Mouse (Mus musculus) neutrophil, adult 5-6 weeks (primary cell): ENCODE measurements around the gene Ccdc77. TPM values are rescaled to one million over a fixed set of nuclear protein-coding genes. Genes with fewer than 3 reads are reported as not detected.
A peak's percentile ranks its signal among the peaks of the same experiment; 100 is the strongest.

Source experiments
- ATAC-seq: fragments of 151-379, 151-347 bp; 2 replicates; pipeline ENCODE4 v1.8.0; 2017; ENCODE audit warnings: mild to moderate bottlenecking, moderate TSS enrichment; ENCODE audit not compliant: insufficient number of reproducible peaks, poor library complexity, low FRiP score, severe bottlenecking; ENCODE audit errors: extremely low read depth
- total RNA-seq: library from RNA; stranded (forward); fragments of 200-1000 nt; gene quantifications from 2 replicates; pipeline ENCODE4 v1.2.3, GENCODE M21; 2017

Ccdc77 gene
- total RNA-seq, result 24.7 and 26.3 TPM in 2 replicates

DNA sequence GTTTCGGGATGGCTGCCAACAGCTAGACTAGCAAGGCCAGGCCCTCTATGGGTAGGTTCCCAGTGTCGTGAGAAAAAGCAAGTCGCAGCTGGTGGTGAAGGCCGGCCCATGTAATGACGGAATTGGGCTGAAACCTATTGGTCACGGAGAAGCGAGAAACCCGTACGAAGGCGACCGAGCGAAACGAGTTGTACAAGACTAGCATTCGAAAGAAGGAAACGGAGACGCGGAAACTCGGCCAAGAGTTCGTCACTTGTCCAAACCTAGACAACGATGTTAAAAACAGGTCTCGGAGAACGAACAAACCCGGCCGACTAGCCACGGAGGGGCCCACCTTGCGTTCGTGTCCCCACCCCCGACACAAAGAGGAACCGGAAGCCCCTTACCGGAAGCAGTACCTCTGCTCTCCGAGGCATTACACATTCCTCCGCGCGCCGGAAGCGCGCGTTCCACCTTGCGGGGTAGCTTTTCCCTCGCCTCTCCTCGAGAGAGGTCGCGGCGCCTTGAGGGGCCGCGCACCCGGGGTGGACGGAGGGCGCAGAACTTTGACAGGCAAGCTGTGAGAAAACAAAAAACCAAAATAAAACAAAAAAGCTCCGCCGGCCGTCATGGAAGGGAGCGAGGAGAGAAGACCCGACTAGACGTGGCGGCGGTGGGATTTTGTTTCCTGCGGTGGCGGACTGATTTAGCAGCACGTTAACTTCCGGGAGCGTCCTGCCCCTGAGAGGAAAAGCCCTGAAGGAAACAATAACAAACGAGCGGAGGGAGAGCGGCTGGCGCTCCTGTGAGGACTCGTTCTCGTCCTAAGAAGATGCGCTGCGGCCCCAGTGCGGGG lies at the start of gene Ccdc77, which contains the start of gene Kdm5a:
Gene Ccdc77, minus strand, starts transcription at position 687 of the 835 bp plus-strand sequence.
Gene Kdm5a, plus strand, starts transcription at position 437 of the 835 bp plus-strand sequence.
- peak; percentile 91 for ATAC-seq

DNA sequence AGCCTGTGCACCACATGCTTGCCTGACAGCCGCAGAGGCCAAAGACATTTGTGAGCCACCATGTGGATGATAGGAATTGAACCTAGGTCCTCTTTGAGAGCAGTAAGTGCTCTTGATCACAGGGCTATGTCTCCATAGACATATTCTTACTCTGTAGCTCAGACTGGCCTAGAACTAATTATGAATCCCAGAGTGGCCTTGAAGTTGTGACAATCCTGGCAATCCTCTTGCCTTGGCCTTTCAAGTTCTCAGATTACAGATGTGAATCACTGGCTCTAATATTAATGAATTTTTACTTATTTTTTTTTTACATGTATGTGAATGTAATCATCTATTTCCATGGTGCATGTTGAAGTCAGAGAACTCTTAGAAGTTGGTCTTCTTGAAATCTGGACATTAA lies 39.8 kb upstream of the Ccdc77 start:
- no peak for ATAC-seq

DNA sequence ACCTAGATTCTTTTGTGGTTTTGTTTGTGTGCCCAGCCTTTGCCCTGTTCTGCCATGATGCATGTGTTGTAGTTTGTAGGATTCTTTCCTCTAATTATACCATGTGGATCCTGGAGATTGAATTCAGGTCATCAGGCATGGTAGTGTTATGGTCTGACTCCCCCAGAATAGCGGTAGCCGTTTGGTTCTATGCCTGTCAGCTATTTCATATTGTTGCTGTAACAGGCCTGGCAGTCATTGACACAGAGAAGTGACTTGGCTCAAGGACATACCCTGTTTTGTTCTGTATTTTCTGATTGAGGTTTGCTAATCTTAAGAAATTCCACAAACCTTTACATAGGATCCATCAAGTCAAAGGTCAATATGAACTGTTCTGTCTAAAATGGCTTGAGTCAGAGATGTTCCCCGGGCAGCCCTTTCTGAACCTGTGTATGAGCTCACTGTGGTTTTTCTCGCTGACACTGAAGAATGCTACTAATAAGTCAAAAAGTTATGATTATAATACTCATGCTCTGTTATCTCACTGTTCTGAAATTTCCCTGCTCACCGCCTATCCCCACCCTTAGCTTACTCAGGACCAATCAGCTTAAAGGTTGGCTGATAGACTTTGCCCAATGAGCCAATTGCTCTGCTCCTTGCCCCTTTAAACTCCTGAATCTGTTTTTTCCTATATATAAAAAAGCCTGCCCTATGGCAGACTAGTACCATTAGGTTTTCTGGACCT lies 31.6 kb upstream of the Ccdc77 start:
- ATAC-seq, result no peak

DNA sequence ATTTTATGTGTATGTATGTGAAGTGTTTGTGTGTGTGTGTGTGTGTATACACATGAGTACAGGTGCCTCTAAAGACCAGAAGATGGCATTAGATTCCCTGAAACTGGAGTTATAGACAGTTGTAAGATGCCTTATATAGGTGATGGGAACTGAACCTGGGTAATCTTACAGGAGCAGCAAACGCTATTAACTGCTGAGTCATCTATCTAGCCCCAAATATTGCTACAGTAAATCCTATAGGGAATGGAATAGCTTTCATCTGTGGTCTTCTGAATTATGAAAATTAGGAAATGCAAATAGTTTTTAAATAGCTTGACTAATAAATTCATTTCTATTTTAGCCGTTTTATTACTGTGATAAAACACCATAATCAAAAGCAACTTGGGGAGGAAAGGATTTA lies 28.6 kb upstream of the Ccdc77 start:
- no peak for ATAC-seq

DNA sequence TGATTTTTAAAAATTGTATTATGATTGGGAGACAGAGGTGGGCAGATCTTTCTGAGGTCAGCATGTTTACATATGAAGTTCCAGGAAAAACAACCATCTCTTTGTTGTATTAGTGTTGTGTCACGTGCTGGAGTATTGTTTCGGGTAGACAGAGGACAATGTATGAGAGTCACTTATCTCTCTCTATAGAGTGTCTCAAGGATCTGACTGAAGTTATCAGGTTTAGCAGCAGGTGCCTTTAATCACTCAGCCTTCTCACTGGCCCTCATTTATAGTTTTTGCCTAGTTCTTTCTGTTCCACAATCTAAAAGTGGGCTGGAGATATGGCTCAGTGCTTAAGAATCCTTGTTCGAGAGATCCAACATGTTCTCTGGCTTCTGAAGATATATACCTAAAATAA lies 25.9 kb upstream of the Ccdc77 start:
- ATAC-seq, result no peak

DNA sequence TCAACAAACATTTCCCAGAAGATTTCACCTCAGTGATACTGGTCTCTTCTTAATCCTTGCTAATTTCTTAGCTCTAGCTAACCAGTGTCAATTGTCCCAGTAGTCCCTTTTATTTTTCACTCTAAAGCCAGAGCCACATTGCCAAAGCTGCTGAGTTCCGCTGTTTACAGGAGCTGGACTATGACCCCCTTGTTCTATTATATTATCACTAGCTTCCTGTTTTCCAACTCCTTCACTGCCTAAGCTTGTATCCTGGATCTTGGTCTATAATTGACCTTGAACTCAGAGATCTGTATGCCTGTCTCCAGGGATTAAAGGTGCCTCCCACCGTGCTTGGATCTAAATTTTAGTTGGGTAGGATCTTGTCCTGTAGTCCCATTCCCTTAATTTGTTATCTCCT lies 12.6 kb upstream of the Ccdc77 start:
- ATAC-seq, result no peak

DNA sequence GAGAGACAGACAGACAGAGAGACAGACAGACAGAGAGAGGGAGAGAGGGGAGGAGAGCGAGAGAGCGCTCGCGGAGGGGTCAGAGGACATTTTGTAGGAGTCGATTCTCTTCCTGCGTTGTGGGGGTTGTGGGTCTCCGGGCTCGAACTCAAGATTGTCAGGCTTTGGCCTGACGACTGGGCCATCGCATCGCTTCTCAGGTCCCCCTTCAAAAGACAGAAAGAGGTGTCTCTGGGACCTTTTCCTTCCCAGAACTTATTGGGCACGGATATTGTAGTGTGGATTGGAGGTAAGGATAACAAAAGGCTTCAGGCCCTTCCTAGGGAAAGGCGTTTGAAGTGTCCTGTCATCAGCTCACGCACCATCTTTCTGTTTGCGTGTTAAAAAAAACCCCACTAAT lies 877 bp upstream of the Ccdc77 start:
- no peak for ATAC-seq

DNA sequence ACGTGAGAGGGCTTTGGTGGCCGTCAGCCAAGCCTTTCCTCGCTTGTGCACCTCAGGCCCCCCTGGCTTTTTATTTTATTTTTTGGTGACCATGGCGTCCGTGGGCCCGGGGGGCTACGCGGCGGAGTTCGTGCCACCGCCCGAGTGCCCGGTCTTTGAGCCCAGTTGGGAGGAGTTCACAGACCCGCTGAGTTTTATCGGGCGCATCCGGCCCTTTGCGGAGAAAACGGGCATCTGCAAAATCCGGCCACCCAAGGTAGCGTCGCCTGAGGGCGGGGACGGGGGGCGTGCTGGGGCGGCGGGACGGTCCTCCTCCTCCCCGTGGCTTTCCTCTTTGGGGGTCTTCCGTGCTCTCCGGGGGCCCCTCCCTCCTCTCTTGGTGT lies 340 bp upstream of the Ccdc77 start:
- ATAC-seq, result no peak

DNA sequence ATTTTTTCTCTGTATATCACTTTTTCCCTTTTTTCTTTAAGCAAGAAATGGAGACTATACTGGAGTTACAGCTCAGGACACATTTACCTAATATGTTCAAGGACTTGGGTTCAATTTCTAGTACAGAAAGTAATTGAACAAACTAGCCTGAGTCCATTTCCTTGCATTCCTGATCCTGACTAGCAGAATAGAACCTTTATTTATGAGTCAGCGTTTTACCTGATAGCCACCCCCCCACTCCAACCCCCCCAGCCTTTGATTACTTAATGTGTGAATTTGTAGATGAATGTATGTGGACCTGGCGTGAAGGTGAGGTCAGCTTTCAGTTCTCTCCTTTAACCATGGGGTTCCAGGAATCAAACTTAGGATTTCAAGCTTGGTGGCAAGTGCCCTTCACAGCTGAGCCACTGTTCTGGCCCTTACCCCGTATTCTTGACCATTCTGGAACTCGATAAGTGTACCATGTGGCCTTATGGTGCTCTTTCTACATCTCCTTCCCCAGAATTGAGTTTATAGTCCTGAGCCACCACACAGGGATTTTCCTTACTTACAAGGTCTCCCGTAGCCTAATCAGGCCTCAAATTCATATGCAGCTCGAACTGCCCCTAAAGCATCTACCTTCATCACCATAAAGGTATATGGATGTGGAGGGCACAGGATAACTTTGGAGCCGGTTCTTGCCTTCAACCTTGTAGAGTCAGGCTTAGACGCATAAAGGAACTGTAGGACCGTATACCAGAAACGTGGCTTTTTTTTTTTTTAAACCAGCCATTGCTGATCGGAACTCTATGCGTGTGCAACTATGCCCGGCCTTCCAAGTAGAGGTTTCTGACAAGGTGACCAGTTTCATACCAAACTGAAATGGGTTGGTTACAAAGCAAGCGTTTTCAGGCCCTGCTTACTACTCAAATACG lies 1.1 kb downstream of the Ccdc77 start:
- no peak for ATAC-seq

DNA sequence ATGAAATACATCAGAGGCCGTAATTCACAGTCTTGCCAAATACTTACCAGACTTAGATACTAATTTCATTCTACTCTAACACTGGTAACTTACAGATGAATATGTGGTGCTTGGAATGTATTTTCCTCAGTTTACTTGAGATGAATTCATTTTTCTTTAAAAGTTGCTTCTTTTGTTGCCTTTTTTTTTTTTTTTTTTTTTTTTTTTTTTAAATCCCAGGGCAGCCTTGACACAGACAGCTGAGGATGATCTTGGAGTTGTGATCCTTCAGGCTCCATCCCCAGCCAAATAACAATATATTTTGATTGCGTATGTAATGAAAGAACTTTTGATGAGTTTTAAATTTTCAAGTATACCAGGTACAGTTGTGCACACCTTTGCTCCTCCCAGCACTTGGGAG lies 2.0 kb downstream of the Ccdc77 start:
- ATAC-seq, result no peak

DNA sequence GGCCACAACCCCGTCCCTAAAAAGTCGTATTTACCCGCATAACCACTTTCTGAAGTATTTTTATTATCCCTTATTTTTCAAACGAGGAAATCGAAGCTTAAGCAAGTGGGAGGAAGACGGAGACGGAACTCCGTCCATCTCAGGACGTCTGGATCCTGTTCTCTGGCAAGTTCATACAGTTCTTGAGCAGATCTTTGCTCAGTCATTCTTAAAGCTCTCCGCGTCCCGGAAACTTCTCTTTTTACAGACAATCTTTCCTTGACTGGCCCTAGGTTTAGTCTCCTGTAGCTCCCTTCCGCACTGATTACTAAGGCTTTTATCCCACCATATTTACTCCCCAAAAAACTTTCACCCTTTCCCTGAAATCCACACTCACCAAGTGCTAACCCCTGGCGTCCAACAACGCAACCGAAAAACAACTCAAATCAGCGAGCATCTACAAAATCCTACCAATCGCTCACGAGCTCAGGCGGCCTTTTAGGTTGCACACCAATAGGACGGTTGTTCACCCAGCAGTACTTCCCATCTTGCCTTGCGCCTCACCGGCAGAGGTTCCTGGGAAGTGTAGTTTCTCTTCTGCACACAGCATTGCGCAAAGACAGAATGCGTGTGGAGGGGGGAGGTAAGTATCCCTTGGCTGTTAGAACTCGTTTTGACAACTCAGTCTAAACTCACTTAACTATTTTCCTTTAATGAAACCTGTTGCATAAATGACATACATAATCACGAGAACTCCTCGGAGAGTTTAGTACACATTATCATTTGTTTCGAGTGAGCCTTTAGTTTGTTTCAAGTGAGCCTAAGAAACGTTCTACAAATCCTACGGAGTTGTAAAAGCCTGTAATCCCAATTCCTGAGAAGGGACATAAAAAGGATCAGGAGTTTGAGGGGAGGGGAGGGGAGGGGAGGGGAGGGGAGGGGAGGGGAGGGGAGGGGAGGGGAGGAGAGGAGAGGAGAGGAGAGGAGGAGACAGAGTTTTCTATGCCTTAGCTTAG lies 6.9 kb downstream of the Ccdc77 start:
- ATAC-seq, result peak; percentile 100

DNA sequence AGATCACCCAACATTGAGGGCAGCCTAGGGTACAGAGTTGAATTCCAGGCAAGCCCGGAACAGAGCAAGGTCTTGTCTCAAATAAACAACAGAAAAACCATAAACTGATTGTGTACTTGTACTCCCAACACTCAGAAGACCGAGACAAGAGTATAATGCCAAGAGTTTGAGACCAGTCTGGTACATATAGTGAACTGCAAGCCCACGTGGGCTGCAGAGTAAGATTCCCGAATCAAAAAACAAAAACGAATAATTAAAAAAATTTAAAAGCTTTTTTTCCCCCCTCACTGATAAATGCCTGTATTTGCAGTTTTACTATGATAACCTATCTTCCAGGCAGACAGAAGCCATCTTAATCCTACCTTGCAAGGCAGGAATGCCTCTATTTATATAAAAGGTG lies 7.7 kb downstream of the Ccdc77 start:
- no peak for ATAC-seq

DNA sequence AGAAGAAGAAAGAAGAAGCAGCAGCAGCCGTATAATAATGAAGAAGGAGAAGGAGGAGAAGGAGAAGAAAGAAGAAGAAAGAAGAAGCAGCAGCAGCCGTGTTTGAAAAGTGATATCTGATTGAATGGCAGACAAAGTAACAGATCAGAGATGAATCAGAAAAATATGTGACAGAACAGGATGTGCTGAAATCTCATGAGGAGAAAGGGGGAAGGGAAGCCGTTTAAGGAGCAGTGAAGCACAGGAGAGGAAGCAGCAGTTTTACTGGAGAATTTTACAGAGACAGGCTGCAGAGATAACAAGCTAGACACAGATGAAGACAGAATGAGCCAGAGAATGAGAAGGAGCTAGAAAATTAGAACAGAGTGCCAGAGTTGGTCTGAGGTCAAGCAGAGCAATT lies 15.2 kb downstream of the Ccdc77 start:
- ATAC-seq, result no peak

DNA sequence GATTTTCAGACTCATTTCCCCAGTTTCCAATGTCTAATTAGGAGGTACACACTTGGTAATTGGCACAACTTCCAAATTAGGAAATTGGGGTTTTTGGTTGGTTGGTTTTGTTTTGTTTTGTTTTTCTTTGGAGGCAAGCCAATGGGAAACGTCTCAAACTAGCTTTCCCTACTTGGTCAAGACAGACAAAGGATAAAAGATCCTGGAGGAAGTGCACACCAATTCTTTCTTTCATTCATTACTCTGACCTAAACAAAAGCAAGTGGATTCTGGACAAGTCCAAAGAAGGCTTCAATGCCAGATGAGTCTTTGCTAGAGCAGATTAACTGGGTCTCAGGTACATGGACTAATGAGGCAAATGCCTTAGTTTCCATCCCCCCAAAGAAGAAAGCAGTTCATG lies 20.2 kb downstream of the Ccdc77 start:
- no peak for ATAC-seq

DNA sequence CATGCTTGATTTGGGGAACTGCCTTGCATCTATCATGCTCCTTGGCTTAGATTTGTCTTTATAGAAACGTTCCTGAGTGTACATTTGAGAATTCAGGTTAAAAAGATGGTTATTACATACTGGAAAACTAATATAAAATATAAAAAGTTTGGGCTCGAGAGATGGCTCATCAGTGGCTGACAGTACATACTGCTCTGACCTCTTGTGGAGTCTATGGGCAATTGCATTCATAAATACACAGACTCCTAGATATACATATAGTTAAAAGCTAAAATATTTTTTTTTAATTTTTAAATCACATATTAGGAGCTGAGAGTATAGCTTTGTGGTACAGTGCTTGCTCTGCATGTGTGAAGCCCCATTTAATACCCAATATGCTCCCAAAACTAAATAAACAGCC lies 31.8 kb downstream of the Ccdc77 start:
- ATAC-seq, result no peak

DNA sequence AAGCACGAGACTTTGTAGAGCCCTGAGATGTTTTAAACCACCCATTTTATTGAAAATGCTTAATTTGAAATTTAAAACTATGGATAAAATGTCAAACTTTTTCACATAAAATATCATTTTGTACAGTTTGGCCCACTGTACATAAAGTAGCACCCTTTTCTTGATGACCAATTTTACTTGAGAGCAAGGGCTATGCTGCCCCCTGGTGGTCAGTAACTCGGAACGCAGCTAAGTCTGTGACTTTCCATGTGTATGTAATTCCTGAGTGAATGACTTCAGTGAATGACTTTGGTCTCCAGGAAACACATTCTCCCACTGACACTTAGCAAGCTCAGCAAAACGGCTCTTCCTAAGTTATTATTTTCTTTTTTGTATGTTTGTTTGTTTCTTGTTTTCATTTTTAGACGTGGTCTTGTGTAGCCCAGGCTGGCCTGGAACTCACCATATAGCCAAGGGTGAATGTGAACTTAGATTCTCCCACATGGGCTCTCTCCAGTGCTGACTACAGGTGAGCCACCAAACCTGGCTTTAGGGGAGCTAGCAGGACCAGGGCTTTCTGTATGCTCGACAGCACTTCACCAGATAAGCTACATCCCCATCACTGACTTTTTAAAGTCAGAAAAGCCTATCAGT lies 39.8 kb downstream of the Ccdc77 start:
- 0 out of 2 replicates have a peak, but pooled peaks have one; percentile 46 for ATAC-seq

DNA sequence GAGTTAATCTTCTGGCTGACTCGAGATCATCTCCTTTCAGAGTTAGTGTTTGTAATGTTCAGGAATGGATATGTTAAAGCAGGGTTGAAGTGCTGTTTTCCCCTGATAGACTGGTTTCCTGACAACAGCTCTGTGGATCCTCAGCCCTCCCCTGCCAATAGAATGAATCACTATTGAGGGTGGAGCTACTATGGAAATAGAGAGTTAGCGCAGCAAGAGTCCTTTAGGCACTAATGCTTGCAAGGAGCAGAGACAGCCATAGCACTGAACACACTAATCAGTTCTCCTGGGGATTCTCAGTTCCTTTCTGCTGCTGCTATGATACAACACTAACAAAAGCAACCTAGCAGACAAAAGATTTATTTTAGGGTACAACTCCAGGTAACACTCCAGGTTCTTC lies 43.8 kb downstream of the Ccdc77 start:
- no peak for ATAC-seq

DNA sequence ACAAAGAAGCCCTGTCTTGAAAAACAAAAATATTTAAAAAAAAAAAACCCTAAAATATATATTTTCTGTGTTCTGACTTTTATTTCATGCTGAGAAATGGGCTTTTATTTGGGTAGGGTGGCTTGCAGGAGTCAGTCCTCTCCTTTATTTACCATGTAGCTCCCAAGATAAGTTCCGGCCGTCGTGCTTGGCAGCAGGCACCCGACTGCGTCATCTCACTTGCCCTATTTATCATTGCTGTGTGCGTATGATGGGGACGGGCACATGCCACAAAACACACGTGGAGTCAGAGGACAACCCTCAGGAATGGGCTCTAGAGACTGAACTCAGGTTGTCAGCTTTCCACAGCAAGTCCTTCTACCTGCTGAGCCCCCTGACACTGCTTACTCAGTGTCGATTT lies 45.0 kb downstream of the Ccdc77 start:
- no peak for ATAC-seq
